Mouse (Mus musculus): Measurements from ENCODE around the gene Fyn.

- no peak for TF ChIP-seq POLR2A (IDR thresholded peaks at IDR 0.05; ENCODE audit: borderline replicate concordance, extremely low read depth, low read depth, low read length)
- TF ChIP-seq CTCF (IDR thresholded peaks at IDR 0.05; ENCODE audit: insufficient read depth, low read length), result no peak
Observed at GRCm38 (mm10) chr10:39543258-39543770, 174.7 kb downstream of the Fyn start.

Data from lung, adult 2 months (tissue).